Mouse (Mus musculus): ENCODE measurements around the gene Chchd3. TPM values are rescaled to one million over a fixed set of nuclear protein-coding genes. Genes with fewer than 3 reads are reported as not detected.

Gene Chchd3
- polyA plus RNA-seq, 1 experiment from 2014 or later, result 59.2 TPM

DNA sequence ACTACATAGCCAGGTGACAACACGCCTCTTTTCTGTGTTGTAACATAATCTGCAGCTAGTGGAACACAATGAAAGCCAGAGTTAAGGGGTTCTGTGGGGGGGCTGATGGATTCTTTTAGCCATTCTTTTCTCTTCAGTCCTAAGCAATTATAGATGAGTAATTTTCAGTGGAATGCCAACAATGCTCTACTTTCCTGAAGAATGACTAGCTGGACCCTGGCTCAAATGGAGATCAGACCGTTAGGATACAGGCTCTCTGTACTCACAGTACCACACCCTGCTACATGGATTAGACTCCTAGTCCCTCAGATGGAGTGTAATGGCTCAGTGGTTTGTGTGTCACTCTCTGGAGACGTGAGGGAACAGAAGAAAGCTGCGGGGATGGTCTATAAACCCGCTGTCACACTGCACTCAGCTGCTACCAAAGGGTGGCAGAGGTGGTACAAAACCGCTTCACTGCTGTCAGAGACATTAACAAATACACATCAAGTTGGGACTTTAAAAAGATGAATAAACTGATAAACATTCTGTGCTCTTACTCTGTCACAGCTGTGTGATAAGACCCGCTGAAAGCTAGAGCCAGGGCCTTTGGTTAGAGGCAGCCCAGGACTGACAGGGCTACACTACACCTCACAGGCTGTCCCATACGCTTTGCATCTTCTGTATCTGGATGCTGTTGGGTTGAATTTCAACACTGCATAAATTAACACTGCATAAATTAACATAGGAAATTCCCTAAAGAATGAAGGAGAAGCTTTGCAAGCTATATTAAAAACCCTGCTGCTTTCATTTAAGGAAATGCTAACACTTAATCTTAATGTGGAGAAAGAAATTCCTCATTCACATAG is 264.2 kb downstream of the Chchd3 start:
- 59% methylated on average over 8 of the region's 8 CpGs for WGBS

DNA sequence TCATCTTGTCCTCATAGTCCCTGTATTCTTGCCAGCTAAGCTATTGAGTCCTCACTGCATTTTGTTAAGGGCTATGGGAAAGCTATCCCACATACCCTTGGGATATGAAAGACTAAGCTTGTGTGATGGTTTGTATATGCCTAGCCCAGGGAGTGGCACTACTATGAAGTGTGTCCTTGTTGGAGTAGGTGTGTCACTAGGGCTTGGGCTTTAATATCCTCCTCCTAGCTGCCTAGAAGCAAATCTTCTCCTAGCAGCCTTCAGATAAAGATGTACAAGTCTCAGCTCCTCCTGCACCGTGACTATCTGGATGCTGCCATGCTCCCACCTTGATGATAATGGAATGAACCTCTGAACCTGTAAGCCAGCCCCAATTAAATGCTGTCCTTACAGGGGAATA is 266.5 kb downstream of the Chchd3 start:
- Histone ChIP-seq H3K27ac (ENCODE audit: low read length) (no peak overlapping the region), H3K4me2 (replicated peaks; ENCODE audit: low read depth, low read length) (no peak overlapping the region), H3K4me3 (ENCODE audit: low read depth, low read length) (no peak overlapping the region), H3K9ac (replicated peaks; ENCODE audit: low read depth) (no peak overlapping the region), H3K9me3 (ENCODE audit: low read length) (no peaks in the 10 kb centered on the region), H3K4me1 (ENCODE audit: insufficient read depth, low read depth, low read length) (no peaks in the 10 kb centered on the region), H3K27me3 (replicated peaks; ENCODE audit: insufficient read depth, low read length) (no peaks in the 10 kb centered on the region), H3K36me3 (ENCODE audit: insufficient read depth, low read length) (no peaks in the 10 kb centered on the region)
- WGBS, result 96% methylated on average over 1 of the region's 1 CpGs
- DNase-seq (ENCODE audit: low spot score) (no peak), ATAC-seq (no peak)
- TF ChIP-seq EP300 (IDR thresholded peaks at IDR 0.05) (no peak), CTCF (IDR thresholded peaks at IDR 0.05) (no peak)

More for the DNA sequence above, 264.2 kb downstream of the Chchd3 start:
- Histone ChIP-seq H3K9ac (replicated peaks; ENCODE audit: low read depth) (no peak overlapping the region), H3K9me3 (ENCODE audit: low read length) (no peaks in the 10 kb centered on the region), H3K4me2 (replicated peaks; ENCODE audit: low read depth, low read length) (no peak overlapping the region), H3K36me3 (ENCODE audit: insufficient read depth, low read length) (no peaks in the 10 kb centered on the region), H3K27me3 (replicated peaks; ENCODE audit: insufficient read depth, low read length) (no peaks in the 10 kb centered on the region), H3K4me3 (ENCODE audit: low read depth, low read length) (no peak overlapping the region), H3K4me1 (ENCODE audit: insufficient read depth, low read depth, low read length) (no peaks in the 10 kb centered on the region), H3K27ac (ENCODE audit: low read length) (no peak overlapping the region)
- no peak for TF ChIP-seq CTCF (IDR thresholded peaks at IDR 0.05)
- no peak for ATAC-seq
- DNase-seq (ENCODE audit: low spot score), result no peak

DNA sequence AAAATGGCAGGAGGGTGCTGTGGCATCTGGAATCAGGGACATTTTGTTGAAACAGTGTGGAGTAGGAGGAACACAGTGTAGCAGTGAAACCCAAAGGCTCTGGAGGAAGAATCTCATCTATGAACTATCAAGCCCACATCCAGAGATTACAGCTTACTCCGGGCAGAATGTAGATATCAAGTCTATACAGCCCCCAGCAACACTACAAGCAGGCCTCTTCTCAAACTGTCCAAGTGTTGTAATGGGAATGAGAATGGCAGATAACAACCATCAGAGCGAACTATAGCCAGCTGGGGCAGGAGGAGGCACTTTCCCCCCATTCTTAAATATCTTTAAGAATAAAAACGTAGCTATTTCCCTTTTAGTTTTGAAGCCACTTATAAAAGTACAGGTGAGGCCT is 266.9 kb downstream of the Chchd3 start:
- Histone ChIP-seq H3K4me1 (ENCODE audit: insufficient read depth, low read depth, low read length) (no peaks in the 10 kb centered on the region), H3K36me3 (ENCODE audit: insufficient read depth, low read length) (no peaks in the 10 kb centered on the region), H3K27ac (ENCODE audit: low read length) (no peak overlapping the region), H3K27me3 (replicated peaks; ENCODE audit: insufficient read depth, low read length) (no peaks in the 10 kb centered on the region), H3K9me3 (ENCODE audit: low read length) (no peaks in the 10 kb centered on the region), H3K9ac (replicated peaks; ENCODE audit: low read depth) (no peak overlapping the region), H3K4me2 (replicated peaks; ENCODE audit: low read depth, low read length) (no peak overlapping the region), H3K4me3 (ENCODE audit: low read depth, low read length) (no peak overlapping the region)
- DNase-seq (ENCODE audit: low spot score) (no peak), ATAC-seq (no peak)
- no peak for TF ChIP-seq CTCF (IDR thresholded peaks at IDR 0.05)
- TF ChIP-seq EP300 (IDR thresholded peaks at IDR 0.05), result no peak
- WGBS, result 90% methylated on average over 3 of the region's 3 CpGs

DNA sequence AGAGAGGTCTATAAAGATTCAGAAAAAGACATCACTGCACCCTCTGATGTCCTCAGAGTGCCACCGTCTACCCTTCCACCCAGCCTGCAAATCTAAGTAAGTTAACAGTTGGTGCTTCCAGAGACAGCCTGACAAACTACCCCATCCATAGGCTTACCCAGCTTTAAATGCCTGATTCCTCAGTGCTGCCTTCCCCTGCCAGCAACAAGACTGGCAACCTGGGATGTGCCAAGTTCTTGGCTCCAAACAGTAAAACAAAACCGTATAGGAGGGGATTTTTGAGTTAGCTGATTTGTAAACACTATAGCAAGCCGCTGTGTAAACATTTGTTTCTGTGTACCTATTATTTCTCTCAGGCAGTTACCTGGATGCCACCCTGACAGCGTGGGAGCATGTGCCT is 269.6 kb downstream of the Chchd3 start:
- TF ChIP-seq CTCF (IDR thresholded peaks at IDR 0.05), result no peak
- H3K4me2 ChIP-seq (replicated peaks; ENCODE audit: low read depth, low read length), result no peak overlapping the region
- H3K4me3 ChIP-seq (ENCODE audit: low read depth, low read length), result no peak overlapping the region
- H3K4me1 ChIP-seq (ENCODE audit: insufficient read depth, low read depth, low read length), result no peaks in the 10 kb centered on the region
- no peak overlapping the region for H3K9ac ChIP-seq (replicated peaks; ENCODE audit: low read depth)
- H3K27me3 ChIP-seq (replicated peaks; ENCODE audit: insufficient read depth, low read length), result no peaks in the 10 kb centered on the region
- no peaks in the 10 kb centered on the region for H3K36me3 ChIP-seq (ENCODE audit: insufficient read depth, low read length)
- no peaks in the 10 kb centered on the region for H3K9me3 ChIP-seq (ENCODE audit: low read length)
- no peak for ATAC-seq
- WGBS, result 76% methylated on average over 4 of the region's 4 CpGs
- no peak for DNase-seq (ENCODE audit: low spot score)
- H3K27ac ChIP-seq (ENCODE audit: low read length), result no peak overlapping the region

DNA sequence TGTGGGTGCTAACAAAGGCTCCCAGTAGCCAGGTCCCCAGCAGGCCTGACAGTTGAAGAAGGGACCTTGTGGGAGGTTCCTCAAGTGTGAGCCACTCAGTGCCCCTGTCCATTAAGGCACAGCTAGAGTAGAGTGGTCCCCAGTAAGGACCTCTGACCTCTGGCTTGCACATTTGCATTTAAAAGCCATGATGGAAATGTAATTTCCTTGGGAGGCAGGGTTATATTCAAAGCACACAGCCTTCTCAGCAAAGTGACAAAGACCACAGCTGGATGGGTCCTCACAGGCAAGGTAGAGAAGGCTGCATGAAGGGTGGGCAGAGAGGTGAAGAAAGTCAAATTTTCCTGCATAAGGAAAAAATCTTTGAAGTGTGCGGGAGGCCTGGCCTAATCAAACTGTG is 272.7 kb downstream of the Chchd3 start:
- Histone ChIP-seq H3K9ac (replicated peaks; ENCODE audit: low read depth) (no peak overlapping the region), H3K4me2 (replicated peaks; ENCODE audit: low read depth, low read length) (no peak overlapping the region), H3K4me3 (ENCODE audit: low read depth, low read length) (no peak overlapping the region), H3K9me3 (ENCODE audit: low read length) (no peaks in the 10 kb centered on the region), H3K36me3 (ENCODE audit: insufficient read depth, low read length) (no peaks in the 10 kb centered on the region), H3K4me1 (ENCODE audit: insufficient read depth, low read depth, low read length) (no peaks in the 10 kb centered on the region), H3K27ac (ENCODE audit: low read length) (no peak overlapping the region), H3K27me3 (replicated peaks; ENCODE audit: insufficient read depth, low read length) (no peaks in the 10 kb centered on the region)
- no peak for TF ChIP-seq CTCF (IDR thresholded peaks at IDR 0.05)
- 57% methylated on average over 1 of the region's 1 CpGs for WGBS
- no peak for ATAC-seq
- DNase-seq (ENCODE audit: low spot score), result no peak

DNA sequence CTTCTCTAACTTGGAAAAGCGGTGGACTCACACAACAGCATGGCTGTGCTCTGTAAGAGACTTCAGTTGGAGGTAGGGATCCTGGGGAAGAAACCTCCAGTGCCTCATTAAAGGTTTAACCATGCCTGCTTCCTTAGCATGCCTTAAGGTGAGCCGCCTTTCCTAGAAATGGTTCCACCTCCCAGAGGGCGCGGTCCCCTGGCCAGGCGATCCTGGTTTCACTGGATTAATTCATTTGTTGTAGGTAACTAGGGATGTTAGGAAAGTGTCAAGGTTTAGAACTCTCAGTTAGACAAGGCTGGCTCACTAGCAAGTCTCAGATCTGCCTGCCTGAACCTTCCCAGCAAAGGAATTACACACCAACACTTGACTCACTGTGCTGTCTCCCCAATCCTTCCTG is 273.9 kb downstream of the Chchd3 start:
- H3K9me3 ChIP-seq (ENCODE audit: low read length), result no peaks in the 10 kb centered on the region
- no peaks in the 10 kb centered on the region for H3K27me3 ChIP-seq (replicated peaks; ENCODE audit: insufficient read depth, low read length)
- H3K4me2 ChIP-seq (replicated peaks; ENCODE audit: low read depth, low read length), result no peak overlapping the region
- H3K27ac ChIP-seq (ENCODE audit: low read length), result no peak overlapping the region
- ATAC-seq, result no peak
- WGBS, result 92% methylated on average over 5 of the region's 5 CpGs
- no peaks in the 10 kb centered on the region for H3K36me3 ChIP-seq (ENCODE audit: insufficient read depth, low read length)
- no peak for TF ChIP-seq EP300 (IDR thresholded peaks at IDR 0.05)
- no peak for TF ChIP-seq CTCF (IDR thresholded peaks at IDR 0.05)
- H3K9ac ChIP-seq (replicated peaks; ENCODE audit: low read depth), result no peak overlapping the region
- DNase-seq (ENCODE audit: low spot score), result no peak
- no peak overlapping the region for H3K4me3 ChIP-seq (ENCODE audit: low read depth, low read length)
- no peaks in the 10 kb centered on the region for H3K4me1 ChIP-seq (ENCODE audit: insufficient read depth, low read depth, low read length)
